Mouse (Mus musculus) limb, embryonic 13.5 days (tissue): ENCODE results near the gene Invs. TPM values are rescaled to one million over a fixed set of nuclear protein-coding genes. Genes with fewer than 3 reads are reported as not detected.

ENCODE experiments used
- ATAC-seq: fragments of 200-750 bp; cut with Nextera tagmentation; 2 replicates; pipeline ENCODE4 v1.8.0; 2017; ENCODE audit warnings: low read depth, moderate number of reproducible peaks, moderate TSS enrichment; ENCODE audit not compliant: low FRiP score
- H3K27ac ChIP-seq: fragments of 300-500 bp; sonication (generic); 2 replicates; pipeline ENCODE4 v1.5.1; 2015; ENCODE audit warnings: inconsistent platforms, mild to moderate bottlenecking, moderate library complexity
- H3K27me3 ChIP-seq: fragments of 300-500 bp; sonication (generic); 2 replicates; pipeline ENCODE4 v1.6.1; 2015; ENCODE audit warnings: mild to moderate bottlenecking, inconsistent platforms
- H3K36me3 ChIP-seq: fragments of 300-500 bp; sonication (generic); 2 replicates; pipeline ENCODE4 v1.6.1; 2015; ENCODE audit warnings: inconsistent platforms, mild to moderate bottlenecking, moderate library complexity
- H3K4me1 ChIP-seq: fragments of 300-500 bp; sonication (generic); 2 replicates; pipeline ENCODE4 v1.6.1; 2015; ENCODE audit warnings: inconsistent platforms
- H3K4me2 ChIP-seq: fragments of 300-500 bp; sonication (generic); replicated peaks from 2 replicates; pipeline ENCODE4 v1.6.1; 2015; ENCODE audit warnings: inconsistent platforms, mild to moderate bottlenecking, moderate library complexity
- H3K4me3 ChIP-seq: fragments of 300-500 bp; sonication (generic); 2 replicates; pipeline ENCODE4 v1.5.1; 2015; ENCODE audit warnings: moderate library complexity, mild to moderate bottlenecking, inconsistent platforms
- H3K9ac ChIP-seq: fragments of 300-500 bp; sonication (generic); 2 replicates; pipeline ENCODE4 v1.6.1; 2015; ENCODE audit warnings: mild to moderate bottlenecking, inconsistent platforms
- H3K9me3 ChIP-seq: fragments of 300-500 bp; sonication (generic); 2 replicates; pipeline ENCODE4 v1.6.1; 2016; ENCODE audit warnings: inconsistent platforms
- WGBS: fragments of 180-500 bp; shearing (Covaris S2); methylation state at CpG from one replicate; pipeline ENCODE4 v1.1.7; 2015; 5-methylcytosine and 5-hydroxymethylcytosine counted together
- polyA plus RNA-seq: library from polyadenylated mRNA; unstranded; fragments of >200 nt; fragmentation: Nextera tagmentation; extraction: Ambion mirVana; gene quantifications from 2 replicates; pipeline ENCODE4 v1.2.1, GENCODE M21; 2015

The Invs gene
- polyA plus RNA-seq, 1 experiment from 2014 or later, result 12.7 TPM

DNA sequence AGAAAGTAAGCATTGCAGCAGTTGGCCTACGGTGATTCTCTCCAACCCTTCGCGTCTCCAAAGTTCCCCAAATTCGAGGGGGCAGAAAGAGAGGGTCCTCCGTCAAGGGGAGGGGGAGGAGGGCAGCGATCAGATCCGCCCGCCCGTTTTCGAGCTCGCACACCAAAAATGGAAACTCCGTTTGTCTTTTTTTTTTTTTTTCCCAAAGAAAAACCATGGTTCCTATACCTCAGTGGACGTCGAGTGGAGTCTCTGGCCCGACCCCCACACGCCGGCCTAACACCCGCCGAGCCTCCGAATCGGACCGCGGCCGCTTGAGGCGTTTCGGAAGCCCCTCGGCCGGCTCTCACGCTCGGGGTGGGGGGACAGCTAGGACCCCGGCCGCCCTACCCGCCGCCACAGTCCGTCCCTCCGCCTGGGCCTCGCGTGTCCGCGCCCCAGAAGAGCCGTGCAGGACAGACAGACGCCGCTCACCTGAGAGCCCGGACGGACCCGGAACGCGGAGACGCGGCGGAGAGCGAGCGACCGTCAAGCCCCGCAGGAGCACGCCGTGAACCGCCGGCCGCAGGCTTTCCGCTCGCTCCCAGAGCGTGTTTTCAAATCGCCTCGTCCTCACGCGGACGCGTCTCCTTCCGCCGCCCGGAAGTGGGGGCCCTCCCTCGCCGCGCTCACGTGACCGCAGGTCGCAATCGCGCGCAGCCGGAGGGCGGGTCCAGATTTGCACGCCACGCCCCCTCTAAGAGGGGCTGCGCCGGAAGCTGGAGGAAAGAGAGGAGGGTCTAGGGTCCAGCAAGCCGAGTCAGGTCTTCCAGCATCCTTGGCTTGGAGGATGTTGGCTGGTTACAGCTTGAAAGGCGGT, 193.5 kb downstream of the Invs start, which contains the start of gene Tex10:
Tex10 (minus strand) TSS at position 668 of the 859 bp plus-strand sequence.
- no peaks in the 10 kb centered on the region for H3K27me3 ChIP-seq
- H3K4me2 ChIP-seq, result peak within 1 kb of the TSS; percentile 71
- peaks cover 8% of the 10 kb centered on the region for H3K36me3 ChIP-seq
- H3K4me3 ChIP-seq, result peak within 1 kb of the TSS; percentile 82
- under 1% methylated on average over 88 of the region's 89 CpGs for WGBS
- no peaks in the 10 kb centered on the region for H3K9me3 ChIP-seq
- peak; percentile 96 for ATAC-seq
- peak within 1 kb of the TSS; percentile 89 for H3K9ac ChIP-seq
- peak within 1 kb of the TSS; percentile 75 for H3K27ac ChIP-seq
- H3K4me1 ChIP-seq, result peaks cover 17% of the 10 kb centered on the region

DNA sequence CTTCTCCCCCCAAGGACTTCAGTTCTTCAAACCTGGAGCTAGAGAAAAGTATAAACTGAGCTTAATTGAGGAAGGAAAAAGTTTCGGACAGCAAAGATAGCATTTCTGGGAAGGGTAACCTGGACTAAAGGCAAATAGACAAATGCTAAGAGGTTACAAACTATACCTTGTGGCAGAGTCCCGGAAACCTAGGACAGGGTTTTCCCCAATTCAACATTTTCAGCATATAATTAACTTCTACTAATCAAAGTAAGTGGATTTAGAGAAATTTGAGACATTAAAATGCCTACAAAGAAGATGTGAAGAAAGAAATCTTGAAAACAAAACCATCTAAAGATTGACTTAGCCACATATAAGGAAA, 194.1 kb downstream of the Invs start:
- Histone ChIP-seq H3K36me3 (peaks cover 2% of the 10 kb centered on the region), H3K27me3 (no peaks in the 10 kb centered on the region), H3K9me3 (peaks cover 5% of the 10 kb centered on the region; the same call in 1 of the 2 replicates), H3K4me2 (peak overlapping the region; percentile 71), H3K4me3 (peak overlapping the region; percentile 82), H3K9ac (peak overlapping the region; percentile 89; the same call in 1 of the 2 replicates), H3K4me1 (peaks cover 17% of the 10 kb centered on the region), H3K27ac (no peak overlapping the region)
- 87% methylated on average over 2 of the region's 2 CpGs for WGBS
- ATAC-seq, result peak; percentile 6; the same call in 1 of the 2 replicates

DNA sequence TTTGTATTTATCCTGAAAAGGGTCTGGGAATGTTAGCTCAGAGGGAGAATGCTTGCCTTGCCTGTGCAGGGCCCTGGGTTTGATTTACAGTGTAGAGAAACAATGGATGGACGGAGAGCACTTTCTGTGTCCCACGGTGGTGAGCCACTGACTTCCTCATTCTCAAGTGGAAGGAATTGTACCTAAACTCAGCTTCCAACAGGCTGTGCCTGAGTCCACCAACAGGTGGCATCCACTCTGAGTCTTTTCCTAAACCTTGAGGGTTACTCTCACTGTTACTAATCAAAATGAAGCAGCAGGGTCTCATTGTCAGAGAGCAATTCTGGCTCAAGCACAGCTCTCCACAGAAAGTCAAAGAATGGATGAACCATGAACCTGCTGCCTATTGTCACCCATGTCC, 201.7 kb downstream of the Invs start:
- Histone ChIP-seq H3K36me3 (no peaks in the 10 kb centered on the region), H3K4me3 (no peak overlapping the region), H3K27me3 (no peaks in the 10 kb centered on the region), H3K9ac (no peak overlapping the region), H3K4me2 (no peak overlapping the region), H3K4me1 (no peaks in the 10 kb centered on the region), H3K27ac (no peak overlapping the region), H3K9me3 (peaks cover 10% of the 10 kb centered on the region; the same call in 1 of the 2 replicates)
- 31% methylated on average over 2 of the region's 2 CpGs for WGBS
- ATAC-seq, result no peak

Other genes with a start within 250 kb of the Invs start
- gene Nr4a3, start 234.6 kb upstream of the Invs start, polyA plus RNA-seq, result 0.31 and 0.34 TPM in 2 replicates
- gene Stx17, start 154.8 kb upstream of the Invs start, polyA plus RNA-seq, result 34.0 and 36.2 TPM in 2 replicates
- 81.9 and 89.5 TPM in 2 replicates for gene Erp44, start 202 bp upstream of the Invs start, polyA plus RNA-seq
- 52.1 and 58.1 TPM in 2 replicates for gene Tex10, start 193.7 kb downstream of the Invs start, polyA plus RNA-seq